Comparison of ENCODE assay signal across 10 mouse cellular contexts in the genomic region with DNA sequence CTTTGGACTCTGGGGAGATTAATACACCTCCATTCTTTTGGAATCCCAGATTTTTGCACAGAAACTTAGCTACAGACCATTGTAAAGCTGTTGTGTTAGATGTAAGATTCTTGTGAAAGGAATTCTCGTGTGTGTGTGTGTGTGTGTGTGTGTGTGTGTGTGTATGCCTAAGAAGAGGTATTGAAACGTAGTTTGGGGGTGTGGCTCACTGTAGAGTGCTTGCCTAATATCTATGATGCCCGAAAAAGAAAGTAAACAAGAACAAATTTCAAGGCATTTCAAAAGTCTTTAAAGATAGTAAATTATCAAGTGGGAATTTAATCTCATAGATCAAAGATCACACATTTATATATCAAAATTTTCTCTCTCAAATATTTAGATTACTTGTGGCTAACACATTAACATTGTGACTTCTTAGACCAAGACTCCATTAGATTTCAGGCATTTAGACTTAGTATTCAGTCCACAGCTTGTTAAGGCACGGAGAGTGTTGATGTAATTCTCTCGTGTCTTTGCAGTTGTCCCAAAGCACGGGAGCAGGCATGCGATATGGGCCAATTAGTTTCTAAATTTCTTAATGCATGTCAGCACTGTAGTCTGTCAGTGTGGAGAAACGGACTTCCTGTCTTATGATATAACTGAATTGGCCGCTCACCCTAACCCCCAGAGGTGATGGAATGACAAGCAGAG. TPM values are rescaled to one million over a fixed set of nuclear protein-coding genes. Genes with fewer than 3 reads are reported as not detected.
DNase-seq lines count a peak whose midpoint lies in the region; ATAC-seq and TF ChIP-seq lines count a peak whose summit lies in the region.
"Had no signal": no experiment of that assay in that cellular context is flagged by ENCODE, and none has a peak within 500 bp of the region (broad histone marks: within the 10 kb centered on the region; RNA-seq: fewer than 3 reads in every experiment).

No protein-coding gene starts in this region.

- H3K4me3 ChIP-seq in heart, embryonic 15.5 days: no peak overlapping the region
- H3K4me3 ChIP-seq in liver, postnatal 0 days (ENCODE audit: low read depth, low read length): no peak overlapping the region

- TF ChIP-seq CTCF in liver, postnatal 0 days (IDR thresholded peaks at IDR 0.05; ENCODE audit: low read depth): no peak

- no peak for ATAC-seq in heart, embryonic 15.5 days (replicated peaks; ENCODE audit: insufficient number of reproducible peaks, insufficient read depth, low FRiP score, low read depth)
- no peak for ATAC-seq in liver, postnatal 0 days
- ATAC-seq: forebrain, embryonic 14.5 days had no signal

- intact Hi-C loops in heart, postnatal 36 days (cut with DNase I): loop anchor here (1.0 to 10.0 kb wide), 3 partner anchors 18 to 98 kb away; no protein-coding TSS in a partner anchor

- no peaks in the 10 kb centered on the region for H3K36me3 ChIP-seq in heart, embryonic 15.5 days
- H3K36me3 ChIP-seq in liver, postnatal 0 days (replicated peaks; ENCODE audit: insufficient read depth, low read length): no peaks in the 10 kb centered on the region

- H3K27ac ChIP-seq in heart, embryonic 15.5 days: peak overlapping the region; percentile 70
- H3K27ac ChIP-seq in liver, postnatal 0 days (ENCODE audit: low read depth): no peak overlapping the region

- peak overlapping the region; percentile 26 for H3K4me2 ChIP-seq in heart, embryonic 15.5 days
- H3K4me2 ChIP-seq in liver, postnatal 0 days (ENCODE audit: low read depth, low read length): peak overlapping the region; percentile 64

- DNase-seq in heart, postnatal 36 days: no peak
- peak; percentile 40 for DNase-seq in lung, postnatal 36 days
- DNase-seq in lung, postnatal 14 days: no peak
- no peak for DNase-seq in liver, postnatal 0 days
- DNase-seq in testis, postnatal 14 days (ENCODE audit: low spot score): no peak
- no peak for DNase-seq in left cerebral cortex, adult 8-10 months (ENCODE audit: low spot score in 2 of 2)
- DNase-seq: cerebellum, adult 8-10 months; kidney, adult 9 months had no signal

- no peak overlapping the region for H3K9ac ChIP-seq in heart, embryonic 15.5 days
- no peak overlapping the region for H3K9ac ChIP-seq in liver, postnatal 0 days (replicated peaks)

- 58% methylated on average over 9 of the region's 9 CpGs for WGBS in heart, embryonic 15.5 days
- 45% methylated on average over 9 of the region's 9 CpGs for WGBS in liver, postnatal 0 days (ENCODE audit: insufficient replicate concordance)

- no peaks in the 10 kb centered on the region for H3K9me3 ChIP-seq in heart, embryonic 15.5 days (replicated peaks)
- peaks cover 5% of the 10 kb centered on the region; the same call in 1 of the 2 replicates for H3K9me3 ChIP-seq in liver, postnatal 0 days (ENCODE audit: low read length)

- H3K27me3 ChIP-seq in heart, embryonic 15.5 days: no peaks in the 10 kb centered on the region
- no peaks in the 10 kb centered on the region for H3K27me3 ChIP-seq in liver, postnatal 0 days (ENCODE audit: insufficient read depth, low read length)

- H3K4me1 ChIP-seq in heart, embryonic 15.5 days (replicated peaks): peaks cover 33% of the 10 kb centered on the region
- peaks cover 22% of the 10 kb centered on the region for H3K4me1 ChIP-seq in liver, postnatal 0 days (ENCODE audit: insufficient read depth)

- no peak for TF ChIP-seq EP300 in liver, postnatal 0 days (IDR thresholded peaks at IDR 0.05; ENCODE audit: low read depth)

RNA-seq across cellular contexts. Expression of gene Fry, which starts 2.1 kb away (rescaled TPM):
- polyA plus RNA-seq in heart, embryonic 15.5 days (2015; fragmentation: Nextera tagmentation; extraction: Ambion mirVana): 26.7 and 30.3 TPM in 2 replicates
- total RNA-seq in heart, postnatal 36 days (2021): 100 to 1,000 TPM; 134 to 136 TPM
- 2.0 and 3.2 TPM in 2 replicates for polyA plus RNA-seq in liver, postnatal 0 days (2015; fragmentation: Nextera tagmentation; extraction: Ambion mirVana)
- total RNA-seq in left cerebral cortex, adult 8-10 months (2022): 100 to 1,000 TPM; 162 to 210 (median 176) TPM
